In genomic region chr8:83694369-83695160, GRCm38 (mm10) we compare ENCODE assay signal across 14 mouse cellular contexts. TPM values are rescaled to one million over a fixed set of nuclear protein-coding genes. Genes with fewer than 3 reads are reported as not detected.
DNase-seq lines count a peak whose midpoint lies in the region; ATAC-seq and TF ChIP-seq lines count a peak whose summit lies in the region.
"Had no signal": no experiment of that assay in that cellular context is flagged by ENCODE, and none has a peak within 500 bp of the region (broad histone marks: within the 10 kb centered on the region; RNA-seq: fewer than 3 reads in every experiment).

No protein-coding gene starts in this region.

- intact Hi-C loops in left cerebral cortex, adult 2 months (cut with DNase I), result no loop called here

- H3K36me3 ChIP-seq in stomach, postnatal 0 days (ENCODE audit: control insufficient read depth, insufficient read depth, low read length), result peaks cover 18% of the 10 kb centered on the region

- no peaks in the 10 kb centered on the region for H3K27me3 ChIP-seq in stomach, postnatal 0 days (ENCODE audit: control insufficient read depth, insufficient read depth, low read length)
- H3K27me3 ChIP-seq: limb, embryonic 13.5 days had no signal

- no peak overlapping the region for H3K4me3 ChIP-seq in left cerebral cortex, adult 2 months
- H3K4me3 ChIP-seq in stomach, postnatal 0 days (ENCODE audit: low read depth, low read length), result no peak overlapping the region
- H3K4me3 ChIP-seq: heart, embryonic 10.5 days; limb, embryonic 13.5 days had no signal

- TF ChIP-seq EP300 in stomach, postnatal 0 days (optimal IDR thresholded peaks at IDR 0.05), result no peak

- peak overlapping the region; percentile 84 for H3K27ac ChIP-seq in left cerebral cortex, adult 2 months
- peak overlapping the region; percentile 61 for H3K27ac ChIP-seq in stomach, postnatal 0 days (replicated peaks)
- H3K27ac ChIP-seq: limb, embryonic 13.5 days had no signal

- no peaks in the 10 kb centered on the region for H3K9me3 ChIP-seq in stomach, postnatal 0 days (ENCODE audit: control insufficient read depth, low read length)
- H3K9me3 ChIP-seq: heart, embryonic 10.5 days; limb, embryonic 13.5 days had no signal

- peak; percentile 31 for ATAC-seq in frontal cortex, adult (ENCODE audit: low TSS enrichment)
- ATAC-seq in stomach, postnatal 0 days (ENCODE audit: low FRiP score, low TSS enrichment), result peak; percentile 40; the same call in 1 of the 2 replicates
- ATAC-seq: intestine, postnatal 0 days had no signal

- peaks cover 7% of the 10 kb centered on the region for H3K4me1 ChIP-seq in stomach, postnatal 0 days (replicated peaks; ENCODE audit: control insufficient read depth, insufficient read depth)

- no peak for DNase-seq in frontal cortex, adult 2 months (ENCODE audit: extremely low spot score in 1 of 2, low spot score in 1 of 2)
- no peak for DNase-seq in left cerebral cortex, adult 2 months (ENCODE audit: extremely low spot score in 1 of 2, low spot score in 2 of 2)
- no peak for DNase-seq in left cerebral cortex, adult 8-10 months (ENCODE audit: low spot score in 2 of 2)
- DNase-seq in thymus, postnatal 25 days, result peak; percentile 15
- DNase-seq in thymus, postnatal 36 days, result no peak
- peak; percentile 42 for DNase-seq in stomach, postnatal 0 days (ENCODE audit: low spot score)
- DNase-seq in cerebellum, adult 9-11 months, result no peak
- DNase-seq: cerebellum, adult 11 months; heart, postnatal 4 days; layer of hippocampus, postnatal 36 days had no signal

- H3K9ac ChIP-seq in stomach, postnatal 0 days (ENCODE audit: low read length), result no peak overlapping the region; the same call in 1 of the 2 replicates
- H3K9ac ChIP-seq: limb, embryonic 13.5 days had no signal

- TF ChIP-seq CTCF in left cerebral cortex, adult 2 months (IDR thresholded peaks at IDR 0.05), result no peak
- TF ChIP-seq CTCF in stomach, postnatal 0 days (IDR thresholded peaks at IDR 0.05; ENCODE audit: low read depth), result no peak

- H3K4me2 ChIP-seq in stomach, postnatal 0 days (replicated peaks; ENCODE audit: low read depth), result no peak overlapping the region
- H3K4me2 ChIP-seq: limb, embryonic 13.5 days had no signal

- 54% methylated on average over 11 of the region's 11 CpGs for WGBS in stomach, postnatal 0 days

RNA-seq across cellular contexts. Expression of gene Pkn1, which starts 4.4 kb away (rescaled TPM):
- polyA plus RNA-seq in frontal cortex, adult 2 months (2012; rRNA removed), result 51.9 and 61.9 TPM in 2 replicates
- 10 to 100 TPM; 60.9 to 65.6 TPM for total RNA-seq in left cerebral cortex, adult 2 months (2021)
- total RNA-seq in left cerebral cortex, adult 8-10 months (2022), result 10 to 100 TPM; 52.2 to 66.2 (median 54.8) TPM
- 14.4 and 16.2 TPM in 2 replicates for polyA plus RNA-seq in stomach, postnatal 0 days (2015; fragmentation: Nextera tagmentation; extraction: Ambion mirVana)

RNA-seq across cellular contexts. Expression of gene Ddx39, which starts 20.4 kb away (rescaled TPM):
- polyA plus RNA-seq in frontal cortex, adult 2 months (2012; rRNA removed), result 27.2 and 30.6 TPM in 2 replicates
- 10 to 100 TPM; 19.9 to 20.2 TPM for total RNA-seq in left cerebral cortex, adult 2 months (2021)
- 10 to 100 TPM; 14.4 to 18.4 (median 16.3) TPM for total RNA-seq in left cerebral cortex, adult 8-10 months (2022)
- polyA plus RNA-seq in stomach, postnatal 0 days (2015; fragmentation: Nextera tagmentation; extraction: Ambion mirVana), result 83.8 and 86.6 TPM in 2 replicates

RNA-seq across cellular contexts. Expression of gene Ptger1, which starts 28.1 kb away (rescaled TPM):
- 2.2 TPM in 2 replicates for polyA plus RNA-seq in frontal cortex, adult 2 months (2012; rRNA removed)
- total RNA-seq in left cerebral cortex, adult 2 months (2021), result 1 to 10 TPM in 1 of 2 experiments, under 1 TPM in 1; 0.95 to 2.2 TPM
- total RNA-seq in left cerebral cortex, adult 8-10 months (2022), result 1 to 10 TPM in 3 of 4 experiments, under 1 TPM in 1; 0.83 to 1.5 (median 1.3) TPM
- polyA plus RNA-seq in stomach, postnatal 0 days (2015; fragmentation: Nextera tagmentation; extraction: Ambion mirVana), result 5.6 and 5.9 TPM in 2 replicates

RNA-seq across cellular contexts. Expression of gene Gipc1, which starts 42.1 kb away (rescaled TPM):
- polyA plus RNA-seq in frontal cortex, adult 2 months (2012; rRNA removed), result 86.3 and 90.2 TPM in 2 replicates
- total RNA-seq in left cerebral cortex, adult 2 months (2021), result 10 to 100 TPM; 84.6 to 88.2 TPM
- total RNA-seq in left cerebral cortex, adult 8-10 months (2022), result 10 to 100 TPM; 72.9 to 74.5 (median 74.3) TPM
- 171 and 183 TPM in 2 replicates for polyA plus RNA-seq in stomach, postnatal 0 days (2015; fragmentation: Nextera tagmentation; extraction: Ambion mirVana)

RNA-seq across cellular contexts. Expression of gene Adgre5, which starts 46.6 kb away (rescaled TPM):
- 21.8 and 23.0 TPM in 2 replicates for polyA plus RNA-seq in frontal cortex, adult 2 months (2012; rRNA removed)
- total RNA-seq in left cerebral cortex, adult 2 months (2021), result 10 to 100 TPM in 1 of 2 experiments, 1 to 10 TPM in 1; 8.9 to 11.5 TPM
- total RNA-seq in left cerebral cortex, adult 8-10 months (2022), result 10 to 100 TPM in 1 of 4 experiments, 1 to 10 TPM in 3; 8.3 to 12.2 (median 8.8) TPM
- polyA plus RNA-seq in stomach, postnatal 0 days (2015; fragmentation: Nextera tagmentation; extraction: Ambion mirVana), result 16.9 and 17.1 TPM in 2 replicates

Comparison
In these comparisons a context has a peak if more than half of its experiments do, and no peak if none do; other contexts are left out.
1. DNase-seq: peak in thymus, postnatal 25 days (single experiment) and stomach, postnatal 0 days (single experiment); none in frontal cortex, adult 2 months (0 of 2), left cerebral cortex, adult 2 months (0 of 2), left cerebral cortex, adult 8-10 months (0 of 2), thymus, postnatal 36 days (0 of 2) and cerebellum, adult 9-11 months (single experiment).